Mouse (Mus musculus): ENCODE data around the gene 4930451I11Rik. TPM values are rescaled to one million over a fixed set of nuclear protein-coding genes. Genes with fewer than 3 reads are reported as not detected.

The 4930451I11Rik gene
- not detected for polyA plus RNA-seq (2017; shearing (Covaris generic))

DNA sequence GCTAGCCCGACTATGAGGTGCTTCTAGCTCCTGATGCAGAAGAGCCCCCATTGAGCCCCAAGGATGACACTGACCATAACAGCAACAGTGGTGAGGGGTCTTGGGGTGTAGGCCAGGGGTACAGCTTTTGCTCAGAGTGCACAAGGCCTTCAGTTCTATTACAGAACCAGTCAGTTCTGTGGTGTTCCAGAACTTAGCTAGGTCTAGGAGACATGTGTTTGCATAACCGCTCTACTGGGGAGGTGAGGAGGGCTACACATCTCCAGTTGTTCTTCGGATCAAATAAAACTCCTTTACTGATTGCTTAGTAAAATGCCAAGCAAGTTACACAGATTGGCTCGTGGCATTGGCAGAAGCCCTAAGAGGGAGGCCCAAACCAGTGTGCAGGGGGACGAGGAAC, at the start of gene 4930451I11Rik:
TSS of gene 4930451I11Rik (minus strand) at position 101 of the 400 bp plus-strand sequence.

DNA sequence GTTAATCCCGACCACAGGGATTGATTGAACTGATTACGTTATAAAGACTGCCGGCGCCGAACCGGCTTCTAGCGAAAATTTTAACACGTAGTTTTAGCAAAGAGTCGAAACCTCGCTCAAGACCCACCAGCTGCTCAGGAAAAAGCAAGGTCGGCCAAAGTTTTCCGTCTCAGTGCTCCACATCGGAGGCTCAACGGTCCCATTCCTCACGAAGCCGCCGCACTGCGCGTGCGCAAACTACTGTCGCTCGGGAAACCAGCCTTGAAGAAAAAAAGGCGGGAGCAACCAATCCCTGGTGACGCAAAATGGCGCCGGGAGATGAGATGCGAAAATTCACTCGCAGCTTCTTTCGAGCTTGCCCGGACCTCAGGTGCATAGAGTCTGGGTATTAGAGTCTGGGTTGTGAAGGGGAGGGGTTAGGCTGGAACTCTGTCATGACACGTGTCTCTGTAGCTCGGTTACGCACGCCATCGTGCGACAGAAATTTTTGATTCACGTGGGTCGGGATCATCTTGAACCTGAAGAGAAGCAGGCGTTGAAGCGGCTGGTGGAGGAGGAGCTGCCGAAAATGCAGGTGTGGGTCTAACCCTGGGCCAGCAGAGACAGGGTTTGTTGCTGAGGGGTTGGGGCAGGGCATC, 30.8 kb upstream of the 4930451I11Rik start, which contains the start of gene Ino80e:
TSS of gene Ino80e (minus strand) at position 231 of the 638 bp plus-strand sequence.

DNA sequence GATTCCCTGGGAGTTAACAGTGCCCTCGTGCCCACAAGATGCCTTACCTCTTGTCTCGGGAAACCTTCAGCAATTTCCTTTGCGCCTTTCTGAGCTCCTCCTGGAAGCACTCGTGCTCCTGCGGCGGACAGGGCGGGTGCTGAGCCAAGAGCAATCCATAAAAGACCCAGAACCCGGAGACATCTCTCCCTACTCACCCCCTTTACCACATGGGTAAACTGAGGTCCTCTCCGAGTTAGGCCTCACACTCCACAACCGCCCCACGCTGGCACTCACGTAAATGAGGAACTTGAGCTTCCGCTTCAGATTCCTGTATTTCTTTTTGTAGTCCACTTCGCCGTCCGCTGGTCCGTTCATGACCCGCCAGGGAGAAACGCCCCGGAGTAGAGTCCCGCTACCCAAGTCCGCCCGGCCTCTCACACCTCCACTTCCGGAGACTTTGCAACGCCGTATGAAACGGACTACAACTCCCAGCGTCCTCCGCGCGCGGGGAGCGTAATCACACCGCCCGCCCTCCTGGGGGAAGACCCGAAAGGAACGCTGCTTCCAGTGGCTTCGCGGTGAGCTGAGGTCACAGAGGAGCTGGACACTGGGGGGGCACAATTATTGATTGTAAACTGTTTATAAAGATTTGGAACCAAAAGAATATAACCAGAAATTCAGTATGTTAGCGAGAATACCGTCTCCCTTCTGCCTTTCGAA, 30.1 kb upstream of the 4930451I11Rik start, which contains the start of gene Hirip3:
TSS of gene Hirip3 (plus strand) at position 544 of the 702 bp plus-strand sequence.

DNA sequence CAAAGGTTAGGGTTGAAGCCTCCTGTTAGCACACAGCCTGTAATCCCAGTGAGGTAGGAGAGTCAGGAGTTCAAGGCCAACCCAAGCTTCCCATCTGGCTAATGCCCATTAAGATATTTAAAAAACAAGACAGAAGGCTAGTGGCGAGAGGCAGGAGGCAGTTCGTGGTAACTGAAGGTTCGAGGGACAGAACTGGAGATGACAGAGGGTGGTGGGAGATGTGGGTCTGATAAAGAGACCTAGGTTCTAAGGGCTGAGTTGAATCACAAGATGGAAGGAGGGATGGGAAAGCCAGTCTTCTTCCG, 15.6 kb upstream of the 4930451I11Rik start, which contains the start of gene Doc2a:
TSS of gene Doc2a (plus strand) at position 301 of the 305 bp plus-strand sequence.

DNA sequence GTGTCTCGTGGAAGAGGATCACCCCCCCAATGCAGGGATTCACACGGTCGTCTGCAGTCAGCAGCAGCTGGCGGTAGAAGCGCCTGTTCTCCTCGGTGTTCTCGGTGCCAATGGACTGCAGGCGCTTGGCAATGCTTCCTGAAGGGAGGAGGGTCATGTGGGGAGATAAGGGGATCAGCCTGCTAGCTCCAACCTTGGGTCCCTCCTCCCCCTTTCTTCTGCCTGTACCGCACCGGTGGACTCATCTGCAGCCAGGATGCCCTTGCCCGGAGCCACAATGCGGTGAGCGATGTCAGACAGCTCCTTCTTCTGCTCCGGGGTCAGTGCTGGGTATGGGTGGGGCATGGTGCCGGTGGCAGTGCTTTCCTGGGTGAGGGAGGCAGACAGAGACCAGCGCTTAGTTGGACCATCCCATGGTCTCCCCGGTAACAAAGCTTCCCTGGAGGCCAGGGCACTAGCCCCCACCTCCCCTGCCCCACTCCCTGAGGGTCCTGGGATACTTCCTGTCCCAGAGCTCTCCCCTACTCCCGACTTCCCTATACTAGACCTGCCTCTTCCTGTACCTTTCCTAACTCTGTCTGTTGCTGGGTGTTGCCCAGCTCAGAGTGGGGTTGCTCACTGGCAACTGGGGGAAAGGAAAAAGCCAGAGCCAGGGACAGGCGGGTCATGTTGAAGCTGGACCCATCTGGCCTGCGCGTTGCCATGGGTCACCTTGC, 33.9 kb downstream of the 4930451I11Rik start, which contains the start of gene Fam57b:
TSS of gene Fam57b (plus strand) at position 258 of the 716 bp plus-strand sequence.

DNA sequence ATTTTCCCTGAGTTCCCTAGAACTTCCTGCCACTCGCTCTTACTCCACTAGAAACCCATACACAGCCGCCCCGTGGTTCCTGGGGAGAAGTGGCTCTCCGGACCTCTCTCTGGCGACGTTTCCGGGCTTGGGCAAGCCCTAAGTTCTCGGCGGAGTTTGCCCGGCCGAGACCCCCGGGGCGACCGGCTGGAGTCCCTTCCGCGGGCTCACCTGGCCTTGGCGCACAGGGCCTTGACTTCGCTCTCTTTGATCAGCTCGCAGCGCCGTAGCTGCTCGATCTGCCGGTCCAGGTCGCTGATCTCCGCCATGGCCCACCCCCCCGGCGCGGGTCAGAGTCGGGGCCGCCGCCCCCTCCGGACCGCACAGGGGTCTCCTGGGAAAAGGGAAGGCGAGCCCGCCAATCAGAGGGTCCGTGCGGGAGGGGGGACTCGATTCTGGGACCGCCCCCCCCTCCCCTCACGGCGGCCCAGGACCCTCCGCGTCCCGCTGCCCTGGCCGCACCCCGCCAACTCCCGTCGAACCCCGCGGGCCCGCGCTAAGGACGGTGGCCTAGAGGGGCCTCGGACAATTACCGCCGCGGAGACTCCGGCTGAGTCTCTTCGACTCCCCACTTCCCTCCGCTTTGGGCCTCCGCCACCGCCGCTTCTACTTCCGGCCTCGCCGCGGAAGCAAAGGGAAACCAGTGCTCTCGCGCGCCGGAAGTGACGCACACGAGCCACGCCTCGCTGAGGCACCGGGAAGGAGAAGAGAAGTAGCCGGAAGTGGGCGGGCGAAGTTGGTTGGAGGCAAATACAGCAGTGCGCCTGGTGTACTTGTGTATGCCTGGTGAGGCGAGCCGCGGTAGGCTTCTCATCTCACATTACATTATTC, 39.4 kb downstream of the 4930451I11Rik start, which contains the start of gene Ppp4c:
TSS of gene Ppp4c (minus strand) at position 646 of the 870 bp plus-strand sequence.

DNA sequence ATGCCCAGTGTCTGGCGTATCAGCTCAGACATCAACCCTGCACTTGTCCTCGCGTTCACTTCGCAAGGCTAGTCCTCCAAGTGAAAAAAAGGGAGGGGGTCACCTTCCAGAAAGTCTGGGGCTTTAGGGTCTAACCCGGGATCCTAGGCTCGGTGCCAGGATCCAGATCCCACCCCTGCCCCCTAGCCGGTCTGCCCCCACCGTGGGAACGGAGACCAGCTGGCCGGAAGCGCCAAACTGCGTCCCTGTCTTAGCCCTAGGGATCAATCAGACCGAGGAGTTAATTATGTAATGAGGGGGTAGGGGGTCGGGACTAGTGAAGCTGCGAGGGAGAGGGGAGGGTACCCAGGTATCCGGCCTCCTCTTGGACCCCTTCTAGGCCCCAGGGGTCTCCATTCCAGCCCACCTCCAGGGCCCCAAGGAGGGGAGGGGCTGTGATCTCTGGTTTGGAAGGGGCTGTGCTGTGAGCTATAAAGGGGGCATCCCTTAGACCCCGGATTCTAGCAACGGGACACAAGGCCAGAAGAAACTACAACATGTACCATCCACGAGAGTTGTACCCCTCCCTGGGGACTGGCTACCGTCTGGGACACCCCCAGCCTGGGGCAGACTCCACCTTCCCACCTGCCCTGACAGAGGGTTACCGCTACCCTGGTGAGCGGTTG, 50.3 kb downstream of the 4930451I11Rik start, which contains the start of gene Tbx6:
TSS of gene Tbx6 (plus strand) at position 513 of the 665 bp plus-strand sequence.

Other genes with a start within 250 kb of the 4930451I11Rik start
- 7.1 TPM for gene Apobr, start 246.7 kb downstream of the 4930451I11Rik start, polyA plus RNA-seq (2017; shearing (Covaris generic))
- gene Cln3, start 245.8 kb downstream of the 4930451I11Rik start, polyA plus RNA-seq (2017; shearing (Covaris generic)) = 105 TPM
- gene Il27, start 236.7 kb downstream of the 4930451I11Rik start, polyA plus RNA-seq (2017; shearing (Covaris generic)) = not detected
- 1.8 TPM for gene Nupr1, start 200.8 kb downstream of the 4930451I11Rik start, polyA plus RNA-seq (2017; shearing (Covaris generic))
- gene Sgf29, start 182.3 kb downstream of the 4930451I11Rik start, polyA plus RNA-seq (2017; shearing (Covaris generic)) = 79.6 TPM
- gene Sult1a1, start 155.2 kb downstream of the 4930451I11Rik start, polyA plus RNA-seq (2017; shearing (Covaris generic)) = 0.29 TPM
- 102 TPM for gene Bola2, start 136.2 kb downstream of the 4930451I11Rik start, polyA plus RNA-seq (2017; shearing (Covaris generic))
- 2.0 TPM for gene Slx1b, start 135.9 kb downstream of the 4930451I11Rik start, polyA plus RNA-seq (2017; shearing (Covaris generic))
- 1,760 TPM for gene Coro1a, start 123.9 kb downstream of the 4930451I11Rik start, polyA plus RNA-seq (2017; shearing (Covaris generic))
- gene Mapk3, start 72.0 kb downstream of the 4930451I11Rik start, polyA plus RNA-seq (2017; shearing (Covaris generic)) = 18.7 TPM
- 2.5 TPM for gene Gdpd3, start 65.3 kb downstream of the 4930451I11Rik start, polyA plus RNA-seq (2017; shearing (Covaris generic))
- 341 TPM for gene Ypel3, start 54.7 kb downstream of the 4930451I11Rik start, polyA plus RNA-seq (2017; shearing (Covaris generic))
- 2.8 TPM for gene Tbx6, start 50.2 kb downstream of the 4930451I11Rik start, polyA plus RNA-seq (2017; shearing (Covaris generic))
- gene Ppp4c, start 39.1 kb downstream of the 4930451I11Rik start, polyA plus RNA-seq (2017; shearing (Covaris generic)) = 405 TPM
- not detected for gene Fam57b, start 34.0 kb downstream of the 4930451I11Rik start, polyA plus RNA-seq (2017; shearing (Covaris generic))
- gene Doc2a, start 15.8 kb upstream of the 4930451I11Rik start, polyA plus RNA-seq (2017; shearing (Covaris generic)) = 0.45 TPM
- gene Hirip3, start 30.3 kb upstream of the 4930451I11Rik start, polyA plus RNA-seq (2017; shearing (Covaris generic)) = 13.9 TPM
- 55.1 TPM for gene Ino80e, start 30.7 kb upstream of the 4930451I11Rik start, polyA plus RNA-seq (2017; shearing (Covaris generic))
- 39.3 TPM for gene Taok2, start 53.1 kb upstream of the 4930451I11Rik start, polyA plus RNA-seq (2017; shearing (Covaris generic))
- gene Tmem219, start 91.3 kb upstream of the 4930451I11Rik start, polyA plus RNA-seq (2017; shearing (Covaris generic)) = 41.2 TPM
- gene Kctd13, start 97.2 kb upstream of the 4930451I11Rik start, polyA plus RNA-seq (2017; shearing (Covaris generic)) = 37.4 TPM
- gene Asphd1, start 117.9 kb upstream of the 4930451I11Rik start, polyA plus RNA-seq (2017; shearing (Covaris generic)) = 0.30 TPM
- gene Sez6l2, start 118.9 kb upstream of the 4930451I11Rik start, polyA plus RNA-seq (2017; shearing (Covaris generic)) = 0.27 TPM
- 127 TPM for gene Cdipt, start 144.3 kb upstream of the 4930451I11Rik start, polyA plus RNA-seq (2017; shearing (Covaris generic))
- gene Cdiptos, start 144.5 kb upstream of the 4930451I11Rik start, polyA plus RNA-seq (2017; shearing (Covaris generic)) = 0.57 TPM
- 75.7 TPM for gene Mvp, start 183.0 kb upstream of the 4930451I11Rik start, polyA plus RNA-seq (2017; shearing (Covaris generic))
- gene Pagr1b, start 184.8 kb upstream of the 4930451I11Rik start, polyA plus RNA-seq (2017; shearing (Covaris generic)) = 1.7 TPM
- gene Pagr1a, start 185.7 kb upstream of the 4930451I11Rik start, polyA plus RNA-seq (2017; shearing (Covaris generic)) = 49.8 TPM
- 13.4 TPM for gene Gm42742, start 189.5 kb upstream of the 4930451I11Rik start, polyA plus RNA-seq (2017; shearing (Covaris generic))
- gene Prrt2, start 189.6 kb upstream of the 4930451I11Rik start, polyA plus RNA-seq (2017; shearing (Covaris generic)) = 4.9 TPM
- 66.5 TPM for gene Maz, start 195.4 kb upstream of the 4930451I11Rik start, polyA plus RNA-seq (2017; shearing (Covaris generic))
- 3.0 TPM for gene Kif22, start 210.8 kb upstream of the 4930451I11Rik start, polyA plus RNA-seq (2017; shearing (Covaris generic))

All from effector memory CD4-positive, alpha-beta T cell, adult 7 months (primary cell).